Mouse (Mus musculus) liver, adult 2 months (tissue): ENCODE results near the gene Slc45a3. TPM values are rescaled to one million over a fixed set of nuclear protein-coding genes. Genes with fewer than 3 reads are reported as not detected.

Source experiments
- DNase-seq: peaks from one replicate; pipeline ENCODE4 v3.0.0-alpha.2; 2011; ENCODE audit warnings: low read depth, low spot score; ENCODE audit errors: extremely low read depth
- H3K27ac ChIP-seq: fragments of 200-500 bp; replicated peaks from 2 replicates; pipeline ENCODE4 v1.5.1; 2012; ENCODE audit warnings: low read depth, mild to moderate bottlenecking, control low read depth, inconsistent platforms, low read length; ENCODE audit not compliant: insufficient read depth
- H3K27me3 ChIP-seq: fragments of 200-500 bp; 2 replicates; pipeline ENCODE4 v1.6.1; 2012; ENCODE audit warnings: mild to moderate bottlenecking, moderate library complexity, low read length, inconsistent platforms; ENCODE audit not compliant: control insufficient read depth, insufficient read depth
- H3K36me3 ChIP-seq: fragments of 200-500 bp; 2 replicates; pipeline ENCODE4 v1.6.1; 2012; ENCODE audit warnings: low read length, inconsistent platforms; ENCODE audit not compliant: control insufficient read depth, insufficient read depth
- H3K4me1 ChIP-seq: fragments of 200-500 bp; 2 replicates; pipeline ENCODE4 v1.6.1; 2011; ENCODE audit warnings: low read length; ENCODE audit not compliant: control insufficient read depth, insufficient read depth
- H3K4me3 ChIP-seq: fragments of 200-500 bp; 2 replicates; pipeline ENCODE4 v1.5.1; 2011; ENCODE audit warnings: low read depth, mild to moderate bottlenecking, control low read depth, low read length, moderate library complexity; ENCODE audit not compliant: insufficient read depth
- H3K79me2 ChIP-seq: fragments of 200-500 bp; 2 replicates; pipeline ENCODE4 v1.6.1; 2012; ENCODE audit warnings: inconsistent platforms, mild to moderate bottlenecking, low read length, moderate library complexity; ENCODE audit not compliant: control insufficient read depth, insufficient read depth
- H3K9ac ChIP-seq: fragments of 200-500 bp; 2 replicates; pipeline ENCODE4 v1.6.1; 2012; ENCODE audit warnings: low read depth, mild to moderate bottlenecking, control low read depth, inconsistent platforms, low read length
- CTCF ChIP-seq: fragments of 200-500 bp; IDR thresholded peaks from 2 replicates; pipeline ENCODE4 v1.5.1; 2011; ENCODE audit warnings: low read depth, low read length, control low read depth
- POLR2A ChIP-seq: fragments of 200-500 bp; IDR thresholded peaks from 2 replicates; pipeline ENCODE4 v1.6.1; 2011; ENCODE audit warnings: low read length, control low read depth; ENCODE audit not compliant: insufficient read depth; ENCODE audit errors: extremely low read depth
- WGBS: fragments of 180-500 bp; shearing (Covaris S2); methylation state at CpG from one replicate; pipeline ENCODE4 v1.1.7; 2018; 5-methylcytosine and 5-hydroxymethylcytosine counted together
- polyA plus RNA-seq: library from polyadenylated mRNA; depleted of rRNA; stranded (reverse); fragments of >200 nt; gene quantifications from 2 replicates; pipeline ENCODE4 v1.2.3, GENCODE M21; 2012
- total RNA-seq: library from RNA; depleted of rRNA; stranded (reverse); fragments of >200 nt; gene quantifications from 2 replicates; pipeline ENCODE4 v1.2.3, GENCODE M21; 2014

Gene Slc45a3
- total and polyA plus RNA-seq, 2 experiments: 10.0 to 28.0 TPM

GRCm38 (mm10) chr1:131961004-131961403, 1.8 kb upstream of the Slc45a3 start:
- Histone ChIP-seq H3K36me3 (no peaks in the 10 kb centered on the region), H3K4me1 (peaks cover 14% of the 10 kb centered on the region), H3K9ac (no peak overlapping the region), H3K79me2 (0 out of 2 replicates have a peak, but pooled peaks cover 4% of the 10 kb centered on the region), H3K27me3 (no peaks in the 10 kb centered on the region), H3K27ac (no peak overlapping the region), H3K4me3 (no peak overlapping the region)
- TF ChIP-seq CTCF (no peak), POLR2A (no peak)
- 67% methylated on average over 2 of the region's 2 CpGs for WGBS
- no peak for DNase-seq

GRCm38 (mm10) chr1:131963085-131963951, 551 bp downstream of the Slc45a3 start:
- 3% methylated on average over 75 of the region's 76 CpGs for WGBS

GRCm38 (mm10) chr1:131964100-131964499, 1.3 kb downstream of the Slc45a3 start:
- H3K27ac ChIP-seq: peak overlapping the region; percentile 42
- H3K4me3 ChIP-seq: no peak overlapping the region
- H3K36me3 ChIP-seq: no peaks in the 10 kb centered on the region
- TF ChIP-seq CTCF (no peak), POLR2A (no peak)
- DNase-seq: peak; percentile 82
- H3K4me1 ChIP-seq: peaks cover 24% of the 10 kb centered on the region
- H3K9ac ChIP-seq: 0 out of 2 replicates have a peak overlapping the region, but pooled peaks have one; percentile 7
- H3K27me3 ChIP-seq: no peaks in the 10 kb centered on the region
- H3K79me2 ChIP-seq: peaks cover 4% of the 10 kb centered on the region; the same call in 1 of the 2 replicates
- 58% methylated on average over 5 of the region's 5 CpGs for WGBS

More at GRCm38 (mm10) chr1:131963085-131963951, 551 bp downstream of the Slc45a3 start:
- DNase-seq: no peak
- Histone ChIP-seq H3K4me3 (peak overlapping the region; percentile 83), H3K9ac (peak overlapping the region; percentile 90), H3K4me1 (peaks cover 19% of the 10 kb centered on the region), H3K36me3 (no peaks in the 10 kb centered on the region), H3K27ac (peak overlapping the region; percentile 42), H3K79me2 (peaks cover 4% of the 10 kb centered on the region; the same call in 1 of the 2 replicates), H3K27me3 (no peaks in the 10 kb centered on the region)
- no peak for TF ChIP-seq POLR2A
- TF ChIP-seq CTCF: no peak

DNA sequence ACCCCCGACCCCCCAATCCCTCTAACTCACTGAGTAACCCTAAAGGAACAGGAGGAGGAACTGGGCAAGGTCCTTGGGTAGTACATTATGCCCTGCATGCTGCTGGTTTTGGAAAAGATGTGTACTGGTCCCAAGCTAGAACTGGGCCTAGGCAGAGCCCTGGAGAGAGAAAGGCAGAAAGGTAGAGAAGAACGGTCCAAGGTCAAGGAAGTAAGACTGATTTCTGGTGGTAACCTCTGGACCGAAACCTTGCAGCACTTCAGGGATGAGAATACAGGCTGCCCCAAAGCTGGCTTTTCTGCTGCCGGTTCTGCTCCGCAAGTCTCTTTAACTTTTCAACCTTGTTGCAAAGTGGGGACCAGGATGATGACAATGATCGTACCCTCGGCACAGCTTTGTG, 1.8 kb downstream of the Slc45a3 start:
- H3K27me3 ChIP-seq: no peaks in the 10 kb centered on the region
- no peak for DNase-seq

GRCm38 (mm10) chr1:131965818-131966217, 3.1 kb downstream of the Slc45a3 start:
- Histone ChIP-seq H3K36me3 (no peaks in the 10 kb centered on the region), H3K9ac (no peak overlapping the region), H3K27ac (no peak overlapping the region), H3K27me3 (no peaks in the 10 kb centered on the region), H3K4me3 (no peak overlapping the region), H3K79me2 (peaks cover 9% of the 10 kb centered on the region; the same call in 1 of the 2 replicates), H3K4me1 (peaks cover 34% of the 10 kb centered on the region)
- WGBS: 90% methylated on average over 5 of the region's 5 CpGs
- no peak for DNase-seq
- TF ChIP-seq POLR2A (no peak), CTCF (no peak)

More for the DNA sequence above, 1.8 kb downstream of the Slc45a3 start:
- Histone ChIP-seq H3K9ac (no peak overlapping the region), H3K4me1 (peaks cover 27% of the 10 kb centered on the region), H3K27ac (no peak overlapping the region), H3K79me2 (peaks cover 4% of the 10 kb centered on the region; the same call in 1 of the 2 replicates), H3K4me3 (no peak overlapping the region), H3K36me3 (no peaks in the 10 kb centered on the region)
- 89% methylated on average over 7 of the region's 7 CpGs for WGBS
- no peak for TF ChIP-seq CTCF
- no peak for TF ChIP-seq POLR2A

DNA sequence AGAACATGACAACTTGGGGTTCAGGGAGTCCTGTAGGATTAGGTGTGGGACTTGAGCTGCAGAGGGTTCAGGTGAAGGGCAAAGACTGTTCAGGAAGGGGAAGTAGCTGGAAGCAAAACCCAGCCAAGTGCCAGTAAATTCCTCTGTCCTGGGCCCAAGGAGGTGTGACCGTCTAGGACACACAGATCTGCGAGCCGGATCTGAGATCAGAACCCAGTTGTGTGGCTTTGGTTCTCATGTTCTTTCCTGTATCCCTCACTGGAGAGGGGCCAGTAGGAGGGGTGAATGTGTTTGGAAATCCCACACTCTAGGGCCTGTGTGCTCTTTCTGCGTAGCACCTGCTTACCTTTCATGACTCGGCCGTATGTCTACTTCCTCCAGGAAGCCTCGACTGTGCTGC, 4.6 kb downstream of the Slc45a3 start:
- DNase-seq: peak; percentile 50

More for the DNA sequence above, 4.6 kb downstream of the Slc45a3 start:
- 61% methylated on average over 7 of the region's 7 CpGs for WGBS
- H3K79me2 ChIP-seq: peaks cover 24% of the 10 kb centered on the region; the same call in 1 of the 2 replicates
- TF ChIP-seq POLR2A: no peak
- no peak for TF ChIP-seq CTCF
- no peaks in the 10 kb centered on the region for H3K36me3 ChIP-seq
- no peaks in the 10 kb centered on the region for H3K27me3 ChIP-seq
- H3K27ac ChIP-seq: no peak overlapping the region
- peaks cover 36% of the 10 kb centered on the region for H3K4me1 ChIP-seq
- no peak overlapping the region for H3K4me3 ChIP-seq
- H3K9ac ChIP-seq: no peak overlapping the region
